Mouse (Mus musculus) lung, postnatal 0 days (tissue): ENCODE data around the gene Asap2. TPM values are rescaled to one million over a fixed set of nuclear protein-coding genes. Genes with fewer than 3 reads are reported as not detected.
"Not testable (repeated sequence)": the region's sequence is repeated elsewhere in the genome, so short reads cannot be mapped to it uniquely, and the experiment has no call there.

ENCODE experiments used
- ATAC-seq: fragments of 200-750 bp; cut with Nextera tagmentation; 2 replicates; pipeline ENCODE4 v1.8.0; 2017; ENCODE audit warnings: moderate library complexity
- DNase-seq: peaks from one replicate; pipeline ENCODE4 v3.0.0-alpha.2; 2016; ENCODE audit warnings: low spot score
- H3K27ac ChIP-seq: fragments of 300-500 bp; sonication (generic); 2 replicates; pipeline ENCODE4 v1.5.1; 2014; ENCODE audit warnings: antibody characterized with exemption, mild to moderate bottlenecking, low read length, mixed read lengths
- H3K27me3 ChIP-seq: fragments of 300-500 bp; sonication (generic); replicated peaks from 2 replicates; pipeline ENCODE4 v1.6.1; 2014; ENCODE audit warnings: low read length, mixed read lengths; ENCODE audit not compliant: insufficient read depth
- H3K36me3 ChIP-seq: fragments of 300-500 bp; sonication (generic); 2 replicates; pipeline ENCODE4 v1.6.1; 2014; ENCODE audit warnings: low read length, mixed read lengths; ENCODE audit not compliant: insufficient read depth
- H3K4me1 ChIP-seq: fragments of 300-500 bp; sonication (generic); 2 replicates; pipeline ENCODE4 v1.6.1; 2014; ENCODE audit warnings: antibody characterized with exemption, low read depth, low read length, mixed read lengths; ENCODE audit not compliant: insufficient read depth
- H3K4me2 ChIP-seq: fragments of 300-500 bp; sonication (generic); replicated peaks from 2 replicates; pipeline ENCODE4 v1.6.1; 2014; ENCODE audit warnings: low read depth, mild to moderate bottlenecking, low read length, moderate library complexity, mixed read lengths
- H3K4me3 ChIP-seq: fragments of 300-500 bp; sonication (generic); 2 replicates; pipeline ENCODE4 v1.5.1; 2014; ENCODE audit warnings: low read depth, low read length
- H3K9ac ChIP-seq: fragments of 300-500 bp; sonication (generic); replicated peaks from 2 replicates; pipeline ENCODE4 v1.6.1; 2014; ENCODE audit warnings: low read depth, mild to moderate bottlenecking
- H3K9me3 ChIP-seq: fragments of 300-500 bp; sonication (generic); 2 replicates; pipeline ENCODE4 v1.6.1; 2016; ENCODE audit warnings: low read length, mixed read lengths
- CTCF ChIP-seq: IDR thresholded peaks from 2 replicates; pipeline ENCODE4 v1.5.1; 2016; ENCODE audit warnings: antibody characterized with exemption, mild to moderate bottlenecking
- WGBS: fragments of 180-500 bp; shearing (Covaris S2); extraction: QIAGEN DNeasy Blood & Tissue Kit; methylation state at CpG from one replicate; pipeline ENCODE4 v1.1.7; 2014; 5-methylcytosine and 5-hydroxymethylcytosine counted together
- polyA plus RNA-seq: library from polyadenylated mRNA; unstranded; fragments of >200 nt; fragmentation: Nextera tagmentation; extraction: Ambion mirVana; gene quantifications from 2 replicates; pipeline ENCODE4 v1.2.1, GENCODE M21; 2015

Asap2 gene
- 6.3 and 6.4 TPM in 2 replicates for polyA plus RNA-seq

DNA sequence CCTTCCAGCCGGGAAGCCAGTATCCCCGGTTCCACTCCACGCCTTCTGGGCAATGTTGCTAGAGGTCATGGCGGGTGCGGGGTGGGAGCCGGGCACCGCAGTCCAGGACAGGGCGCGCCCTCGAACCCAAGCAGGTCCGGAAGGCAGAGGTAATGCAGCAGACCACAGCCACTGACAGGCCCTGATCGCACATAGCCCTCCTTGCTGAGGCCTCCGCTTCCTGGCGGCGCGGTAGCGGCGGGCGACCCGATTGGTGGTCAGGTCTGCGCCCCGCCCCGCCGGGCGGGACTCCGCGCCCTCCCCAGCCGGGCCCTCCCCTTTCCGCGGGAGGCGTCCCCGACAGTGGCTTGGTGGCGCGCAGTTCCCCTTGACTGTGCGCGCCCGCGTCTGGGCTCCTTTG lies at the start of gene Asap2:
Gene Asap2, plus strand, starts transcription at position 328 of the 400 bp plus-strand sequence.
- not testable (repeated sequence) for ATAC-seq, H3K9me3 ChIP-seq, H3K9ac ChIP-seq, H3K27me3 ChIP-seq, H3K36me3 ChIP-seq, H3K27ac ChIP-seq, H3K4me1 ChIP-seq
- Histone ChIP-seq H3K4me2 (peak within 1 kb of the TSS; percentile 48), H3K4me3 (peak within 1 kb of the TSS; percentile 35)
- 3% methylated on average over 14 of the region's 38 CpGs for WGBS
- DNase-seq: peak; percentile 3

DNA sequence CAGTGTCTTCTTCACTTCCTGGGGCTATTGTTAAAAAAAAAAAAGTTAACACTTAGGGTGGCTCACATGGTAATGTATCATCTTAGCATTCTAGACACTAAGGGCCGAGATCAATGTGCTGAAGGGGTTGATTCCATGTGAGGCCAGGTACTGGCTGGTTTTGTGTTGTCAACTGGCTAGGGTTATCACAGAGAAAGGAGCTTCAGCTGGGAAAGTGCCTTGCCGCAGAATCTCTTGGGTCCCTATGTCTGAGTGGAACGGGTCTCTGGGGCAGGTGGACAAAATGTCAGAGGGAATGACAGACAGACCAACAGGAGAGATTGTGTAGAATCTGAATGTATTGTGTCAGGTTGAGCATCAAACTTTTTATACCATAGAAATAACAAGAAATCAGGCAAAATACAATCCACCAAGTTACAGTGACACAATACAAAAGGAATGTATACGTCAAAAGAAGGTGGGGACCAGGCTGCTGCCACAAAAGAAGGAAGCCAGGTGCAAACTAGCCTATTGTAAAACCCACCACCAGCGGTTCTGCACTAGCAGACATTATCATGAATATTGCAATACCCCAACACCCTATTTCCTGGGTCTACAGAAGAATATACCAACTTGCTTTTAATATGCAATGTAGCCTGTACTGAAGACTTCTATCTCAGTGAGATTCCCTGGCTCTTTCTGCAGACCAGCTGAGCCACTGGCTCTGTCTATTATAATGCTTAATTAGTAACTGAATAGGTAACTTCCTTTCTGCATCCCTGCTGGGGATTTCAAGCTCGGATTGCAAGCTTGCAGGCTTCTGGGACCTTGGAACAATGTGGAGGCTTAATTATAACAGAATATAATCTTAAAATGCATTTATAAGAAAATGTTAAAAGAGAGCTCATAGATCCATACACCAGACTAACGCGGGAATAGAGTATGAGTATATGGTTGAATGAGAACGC lies 42.9 kb upstream of the Asap2 start:
- H3K9ac ChIP-seq, ATAC-seq, H3K4me3 ChIP-seq, H3K4me2 ChIP-seq, H3K36me3 ChIP-seq, H3K4me1 ChIP-seq, H3K9me3 ChIP-seq, DNase-seq, H3K27ac ChIP-seq, H3K27me3 ChIP-seq: not testable (repeated sequence)
- WGBS: 74% methylated on average over 9 of the region's 9 CpGs

DNA sequence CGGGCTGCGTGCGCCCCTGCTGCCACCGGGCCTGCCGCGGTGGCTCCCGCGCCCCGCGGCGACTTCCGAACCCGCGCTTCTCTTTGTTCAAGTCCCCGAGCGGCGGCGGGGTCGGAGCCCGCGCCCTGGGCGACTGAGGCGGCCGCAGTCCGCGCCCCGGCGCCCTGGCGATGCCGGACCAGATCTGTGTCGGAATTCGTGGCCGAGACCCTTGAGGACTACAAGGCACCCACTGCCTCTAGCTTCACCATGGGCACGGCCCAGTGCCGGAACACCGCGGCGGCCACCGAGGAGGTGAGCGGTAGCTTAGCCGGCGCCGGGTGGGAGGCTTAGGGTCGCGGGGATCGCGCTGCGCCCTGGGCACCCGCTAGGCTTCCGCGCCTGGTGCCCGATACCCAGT lies 320 bp downstream of the Asap2 start:
- H3K9ac ChIP-seq: not testable (repeated sequence)
- peak; percentile 3 for DNase-seq

DNA sequence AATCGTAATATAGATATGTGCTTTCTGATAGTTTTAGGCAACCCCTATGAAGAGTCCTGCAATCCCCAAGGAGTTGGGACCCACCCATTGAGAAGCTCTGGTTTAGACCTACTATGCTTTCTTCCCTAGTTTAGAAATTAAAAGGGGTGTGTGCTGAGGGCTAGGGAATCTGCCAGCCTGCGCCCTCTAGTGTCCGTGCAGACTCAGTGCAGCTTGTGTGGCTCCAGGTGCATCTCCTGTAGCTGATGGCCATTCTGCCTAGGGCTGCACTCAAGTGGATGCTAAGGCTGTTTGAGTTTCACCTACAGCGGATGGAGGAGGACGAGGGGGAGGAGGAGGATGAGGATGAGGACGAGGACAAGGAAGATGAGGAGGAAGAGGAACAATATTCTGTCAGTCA lies 40.6 kb downstream of the Asap2 start:
- H3K9me3 ChIP-seq, H3K4me3 ChIP-seq, H3K36me3 ChIP-seq, H3K27me3 ChIP-seq, H3K27ac ChIP-seq, H3K9ac ChIP-seq, H3K4me2 ChIP-seq, DNase-seq, ATAC-seq, H3K4me1 ChIP-seq: not testable (repeated sequence)
- TF ChIP-seq CTCF: peak; percentile 18; the same call in 1 of the 2 replicates
- 56% methylated on average over 6 of the region's 6 CpGs for WGBS

More for the DNA sequence above, 320 bp downstream of the Asap2 start:
- not testable (repeated sequence) for ATAC-seq, H3K36me3 ChIP-seq, H3K9me3 ChIP-seq, H3K4me1 ChIP-seq, H3K27ac ChIP-seq, H3K27me3 ChIP-seq
- under 1% methylated on average over 42 of the region's 52 CpGs for WGBS
- peak overlapping the region; percentile 48 for H3K4me2 ChIP-seq
- H3K4me3 ChIP-seq: peak overlapping the region; percentile 35

DNA sequence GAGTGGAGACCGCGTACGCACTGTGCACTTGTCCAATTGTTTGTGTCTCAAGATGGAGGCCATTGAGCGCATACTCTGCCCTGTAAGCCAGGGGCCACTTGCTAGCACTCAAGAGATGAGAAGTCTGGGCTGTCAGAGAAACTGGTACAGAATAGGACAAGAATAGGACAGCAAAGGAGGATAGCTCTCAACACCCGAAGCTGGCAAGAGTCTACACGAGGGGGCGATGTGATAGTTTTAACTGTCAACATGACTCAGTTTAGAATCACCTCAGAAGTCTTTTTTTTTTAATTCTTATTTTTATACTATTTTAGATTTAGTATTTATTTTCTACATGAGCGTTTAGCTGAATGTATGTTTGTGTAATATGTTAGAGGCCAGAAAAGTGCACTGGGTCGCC lies 56.5 kb downstream of the Asap2 start:
- H3K4me3 ChIP-seq, ATAC-seq, DNase-seq, H3K4me1 ChIP-seq, H3K27ac ChIP-seq, H3K36me3 ChIP-seq, H3K4me2 ChIP-seq, H3K9me3 ChIP-seq, H3K27me3 ChIP-seq, H3K9ac ChIP-seq: not testable (repeated sequence)
- 89% methylated on average over 9 of the region's 9 CpGs for WGBS

DNA sequence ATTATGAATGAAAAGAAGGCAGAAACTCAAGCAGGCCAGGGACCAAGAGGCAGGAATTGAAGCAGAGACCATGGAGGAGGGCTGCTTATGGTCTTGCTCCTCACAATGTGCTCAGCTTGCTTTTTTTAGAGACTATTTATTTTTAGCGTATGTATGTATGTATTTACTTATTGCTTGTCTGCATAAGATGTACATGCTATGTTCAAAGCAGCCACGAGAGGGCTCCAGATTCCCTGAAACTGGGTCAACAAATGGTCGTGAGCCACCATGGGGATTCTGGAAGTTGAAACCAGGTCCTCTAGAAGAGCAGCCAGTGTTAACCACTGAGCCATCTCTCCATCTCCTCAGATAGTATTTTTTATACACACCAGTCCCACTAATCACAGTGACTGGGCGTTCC lies 85.5 kb downstream of the Asap2 start:
- not testable (repeated sequence) for H3K4me2 ChIP-seq, H3K9me3 ChIP-seq, H3K27ac ChIP-seq, H3K4me1 ChIP-seq, H3K36me3 ChIP-seq, H3K4me3 ChIP-seq, ATAC-seq, H3K27me3 ChIP-seq, H3K9ac ChIP-seq
- peak; percentile 67 for TF ChIP-seq CTCF
- peak; percentile 46 for DNase-seq
- WGBS: 25% methylated on average over 4 of the region's 4 CpGs

DNA sequence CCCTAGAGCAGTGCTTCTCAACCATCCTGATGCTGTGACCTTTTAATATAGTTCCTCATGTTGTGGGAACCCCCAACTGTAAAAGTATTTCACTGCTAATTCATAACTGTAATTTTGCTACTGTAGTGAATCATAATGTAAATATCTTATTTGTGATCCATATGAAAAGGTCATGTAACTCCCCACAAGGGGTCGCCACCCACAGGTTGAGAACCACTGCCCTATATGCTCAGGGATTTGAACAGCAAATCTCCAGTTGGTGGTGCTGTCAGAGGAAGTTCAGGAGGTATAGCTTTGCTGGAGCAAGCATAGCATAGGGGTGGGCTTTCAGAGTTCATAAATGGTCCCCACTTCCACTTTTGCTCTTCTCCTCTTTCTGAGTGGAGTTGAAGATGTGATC lies 99.9 kb downstream of the Asap2 start:
- H3K4me3 ChIP-seq, H3K4me1 ChIP-seq, H3K9ac ChIP-seq, H3K4me2 ChIP-seq, H3K36me3 ChIP-seq, DNase-seq, H3K27me3 ChIP-seq, H3K27ac ChIP-seq, ATAC-seq, H3K9me3 ChIP-seq: not testable (repeated sequence)
- 16% methylated on average over 1 of the region's 1 CpGs for WGBS
- peak; percentile 36 for TF ChIP-seq CTCF

DNA sequence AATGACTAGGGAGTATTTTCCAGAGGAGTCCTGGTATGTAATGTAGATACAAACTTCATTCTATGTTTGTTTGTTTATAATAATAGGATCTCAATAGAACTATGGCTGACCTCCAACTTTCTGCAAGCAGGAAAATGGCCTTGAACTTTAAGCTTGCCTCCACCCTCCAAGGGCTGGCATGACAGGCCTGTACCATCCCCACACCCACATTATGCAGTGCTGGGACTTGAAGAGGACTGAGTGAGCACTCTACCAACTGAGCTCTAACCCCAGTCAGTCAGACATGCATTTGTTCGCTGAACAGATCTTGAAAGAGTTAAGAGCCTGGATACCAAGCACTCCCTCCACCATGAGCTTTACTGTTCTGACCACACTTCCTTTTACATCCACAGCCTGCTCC lies 102.2 kb downstream of the Asap2 start:
- not testable (repeated sequence) for H3K9me3 ChIP-seq, DNase-seq, H3K27me3 ChIP-seq, H3K36me3 ChIP-seq, H3K4me2 ChIP-seq, H3K27ac ChIP-seq, H3K4me3 ChIP-seq, H3K4me1 ChIP-seq, H3K9ac ChIP-seq, ATAC-seq
- 86% methylated on average over 1 of the region's 1 CpGs for WGBS

DNA sequence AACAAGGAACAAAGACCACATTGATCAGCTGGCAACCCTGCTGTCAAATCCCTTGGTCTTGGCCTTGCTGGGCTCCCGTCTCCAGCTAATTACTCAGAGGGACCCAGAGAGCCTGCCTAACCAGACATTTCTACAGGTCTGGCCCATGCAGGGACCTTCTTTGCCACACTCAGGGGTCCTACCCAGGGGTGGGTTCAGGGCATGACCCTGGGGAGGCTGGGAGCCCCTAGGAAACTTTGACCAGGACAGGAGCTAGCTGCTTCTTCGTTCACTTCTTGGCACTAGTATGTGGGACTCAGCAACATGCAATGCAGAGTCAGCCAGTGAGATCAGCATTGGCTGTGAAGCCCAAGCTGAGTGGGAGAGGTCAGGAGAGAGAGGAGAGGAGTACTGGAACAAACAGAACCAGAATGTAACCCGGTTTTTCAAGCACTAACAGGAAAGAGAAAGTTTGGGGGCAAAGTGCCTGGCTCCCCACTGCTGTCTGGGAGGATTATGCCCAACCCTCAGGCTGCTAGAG lies 107.6 kb downstream of the Asap2 start:
- not testable (repeated sequence) for H3K27ac ChIP-seq, H3K4me1 ChIP-seq, H3K9ac ChIP-seq, H3K4me2 ChIP-seq, DNase-seq, H3K27me3 ChIP-seq, H3K9me3 ChIP-seq, H3K4me3 ChIP-seq, ATAC-seq, H3K36me3 ChIP-seq
- WGBS: 38% methylated on average over 3 of the region's 3 CpGs
